Mouse (Mus musculus) mouse trophoblast stem cell (cell line): ENCODE data around the gene Dohh.

ENCODE experiments used
- in situ Hi-C, 2 experiments: fragments of 300-500 bp; cut with MseI, MboI; formaldehyde crosslinking; loops; 2 replicates in 1 of 2; 3 replicates in 1 of 2; pipeline ENCODE4 v1.15.1; 2025

Dohh gene

DNA sequence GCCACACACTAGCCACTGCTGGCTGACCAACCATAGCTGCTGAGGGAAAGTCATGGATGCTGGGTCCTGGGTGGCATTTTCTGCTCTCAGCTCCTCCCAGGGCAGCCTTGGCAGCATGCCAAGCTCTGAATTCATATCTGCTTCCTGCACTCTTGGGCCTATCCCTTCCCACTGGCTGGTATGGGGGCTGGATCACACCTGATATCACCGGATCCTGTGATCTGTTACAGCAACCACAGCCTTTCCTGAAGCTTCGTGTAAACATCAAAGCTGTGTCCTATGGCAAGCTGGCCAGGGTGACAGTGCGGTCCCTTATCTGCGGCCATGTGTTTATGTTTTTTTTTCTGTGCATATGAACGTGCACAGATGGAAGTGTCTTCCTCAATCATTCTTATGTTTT lies 2.2 kb upstream of the Dohh start:
- in situ Hi-C loops: no loop called here

DNA sequence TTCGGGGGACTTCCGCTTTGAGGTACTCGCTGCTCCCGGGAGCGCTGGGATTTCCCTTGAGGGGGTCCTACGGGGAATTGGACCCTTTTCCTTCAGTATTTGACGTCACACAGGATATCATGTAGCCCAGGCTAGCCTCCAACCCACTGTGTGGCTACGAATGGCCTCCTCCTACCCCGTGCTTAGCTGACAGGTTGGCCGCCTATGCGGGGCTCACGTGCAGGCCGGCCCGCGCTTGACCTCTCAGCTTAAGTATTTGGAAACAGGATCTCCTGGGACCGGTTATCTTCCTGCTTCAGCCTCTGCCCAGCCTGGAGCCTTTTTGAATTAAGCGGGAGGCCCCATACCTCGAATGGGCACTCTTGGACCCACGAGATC lies 366 bp downstream of the Dohh start:
- in situ Hi-C loops: no loop called here

DNA sequence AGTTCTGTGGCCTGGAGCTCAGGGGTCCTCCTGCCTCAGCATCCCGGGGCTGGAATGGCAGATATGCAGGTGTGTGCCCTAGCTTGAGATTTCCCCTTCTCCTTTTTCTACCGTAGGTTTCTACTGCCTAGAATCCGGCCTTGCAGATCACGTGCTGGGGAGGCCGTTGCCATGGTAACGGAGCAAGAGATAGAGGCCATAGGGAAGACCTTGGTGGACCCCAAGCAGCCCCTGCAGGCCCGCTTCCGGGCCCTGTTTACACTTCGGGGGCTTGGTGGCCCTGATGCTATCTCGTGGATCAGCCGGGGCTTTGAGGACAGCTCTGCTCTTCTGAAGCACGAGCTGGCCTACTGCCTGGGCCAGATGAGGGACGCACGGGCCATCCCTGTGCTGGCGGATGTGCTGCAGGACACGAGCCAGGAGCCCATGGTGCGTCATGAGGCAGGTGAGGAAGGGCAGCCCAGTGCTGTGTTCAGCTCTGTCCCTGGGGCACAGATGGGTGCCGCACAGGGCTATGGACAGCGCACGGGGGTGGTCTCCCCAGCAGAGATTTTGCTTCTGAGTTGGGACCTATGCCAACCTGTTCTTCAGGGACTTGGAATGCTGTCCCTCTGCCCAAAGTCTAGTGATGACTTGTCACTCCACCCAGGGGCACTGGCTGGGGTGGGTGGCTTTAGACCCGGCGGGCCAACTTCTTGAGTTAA lies 1.5 kb downstream of the Dohh start:
- in situ Hi-C loops: no loop called here

DNA sequence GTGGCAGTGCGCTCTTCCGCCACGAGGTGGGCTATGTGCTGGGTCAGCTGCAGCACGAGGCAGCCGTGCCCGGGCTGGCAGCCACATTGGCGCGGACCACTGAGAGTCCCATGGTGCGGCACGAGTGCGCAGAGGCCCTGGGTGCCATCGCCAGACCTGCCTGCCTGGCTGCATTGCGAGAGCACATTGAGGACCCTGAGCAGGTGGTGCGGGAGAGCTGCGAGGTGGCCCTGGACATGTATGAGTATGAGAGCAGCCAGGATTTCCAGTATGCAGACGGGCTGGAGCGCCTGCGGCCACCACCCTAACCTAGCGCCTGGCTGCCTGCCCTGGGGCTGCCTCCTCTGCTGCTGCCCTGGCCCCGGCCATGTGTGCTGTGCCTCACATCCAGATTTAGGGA lies 3.5 kb downstream of the Dohh start:
- in situ Hi-C loops: no loop called here

DNA sequence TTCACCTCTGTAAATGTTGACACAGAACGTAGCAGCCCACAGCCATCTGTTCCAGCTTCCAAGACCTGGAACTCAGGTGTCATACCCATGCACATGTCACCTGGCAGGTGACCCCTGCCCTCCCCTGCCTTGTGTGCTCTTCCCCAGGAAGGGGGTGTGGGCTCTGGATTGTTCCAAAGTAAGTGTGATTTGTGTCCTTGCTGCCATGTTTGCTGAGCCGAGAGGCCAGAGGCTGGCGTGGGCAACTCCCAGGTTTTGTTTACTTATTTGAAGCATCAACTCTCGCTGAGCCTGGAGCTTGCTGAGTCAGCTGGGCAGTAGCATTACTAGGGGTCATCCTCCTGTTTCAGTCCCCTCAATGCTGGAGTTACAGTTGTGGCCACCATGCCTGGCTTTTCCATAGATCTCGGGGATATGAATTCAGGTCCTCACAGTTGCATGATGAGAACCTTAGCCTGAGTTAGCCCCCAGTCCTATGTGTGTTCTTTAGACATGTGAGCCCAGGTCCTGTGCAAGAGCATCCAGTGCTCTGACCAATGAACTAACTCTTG lies 4.4 kb downstream of the Dohh start, which contains the start of gene Gm48552:
Gene Gm48552 (plus strand): TSS at position 501 of the 551 bp plus-strand sequence.
- in situ Hi-C loops: no loop called here

DNA sequence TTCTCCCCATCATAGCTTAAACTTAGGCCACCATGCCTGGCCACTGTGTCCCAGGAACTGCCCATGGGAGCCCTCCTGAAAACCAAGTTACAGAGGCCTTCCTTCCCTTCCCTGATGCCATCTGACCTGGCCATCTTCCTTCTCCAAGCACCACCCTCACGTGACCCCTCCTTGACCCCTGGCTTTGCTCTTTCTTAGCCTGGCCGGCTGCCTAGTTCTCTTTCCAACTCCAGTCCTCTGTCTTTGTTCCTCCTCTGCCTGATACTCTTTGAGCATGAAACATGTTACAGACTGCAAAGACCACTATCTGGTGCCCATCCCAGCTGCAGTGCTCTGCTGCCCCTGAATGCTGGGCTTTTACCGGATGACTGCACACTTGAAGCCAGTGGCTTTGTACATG lies 5.1 kb downstream of the Dohh start:
- in situ Hi-C loops: no loop called here

DNA sequence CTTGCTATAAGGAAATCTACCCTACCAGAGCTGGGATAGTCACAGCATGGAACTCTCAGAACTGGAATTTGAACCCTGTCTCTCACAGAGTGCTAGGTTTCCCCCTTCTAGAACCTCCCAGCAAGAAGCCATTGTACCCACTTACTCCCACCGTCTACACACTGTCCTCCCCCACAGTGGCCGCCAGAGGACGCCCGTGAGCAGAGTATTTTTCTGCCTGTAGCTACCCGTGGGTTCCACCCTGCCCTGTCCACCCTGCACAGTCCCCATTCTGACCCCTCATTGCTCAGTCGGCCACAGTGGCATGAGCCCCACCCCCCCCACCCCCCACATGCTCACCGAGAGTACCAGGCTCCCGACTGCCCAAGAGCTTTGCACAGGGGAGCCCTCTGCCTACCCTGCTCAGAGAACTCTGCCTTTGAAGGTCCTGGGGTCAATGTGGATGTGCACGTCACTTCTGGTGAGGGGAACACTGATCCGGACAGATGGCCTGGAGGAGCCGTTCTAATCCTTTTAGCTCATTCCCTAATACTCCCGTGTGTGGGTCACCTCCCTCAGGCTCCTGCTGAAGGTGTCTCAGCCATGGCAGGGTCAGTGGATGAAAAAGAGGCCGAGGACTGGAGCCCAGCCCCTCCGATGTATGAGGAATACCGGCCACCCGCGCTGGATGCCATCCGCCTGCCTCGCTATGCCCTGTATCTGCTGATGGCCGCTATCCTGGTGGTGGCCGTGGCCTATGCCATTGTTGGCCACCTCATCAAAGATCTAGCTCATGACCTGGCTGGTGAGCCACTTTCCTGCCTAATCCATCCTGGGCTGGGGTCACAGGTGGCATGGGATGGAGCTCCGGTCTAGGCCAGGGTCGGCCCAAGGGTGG lies 5.8 kb downstream of the Dohh start:
- in situ Hi-C loops: loop anchor here (5.0 kb wide), 1 partner anchor 62 kb away; no protein-coding TSS in a partner anchor

DNA sequence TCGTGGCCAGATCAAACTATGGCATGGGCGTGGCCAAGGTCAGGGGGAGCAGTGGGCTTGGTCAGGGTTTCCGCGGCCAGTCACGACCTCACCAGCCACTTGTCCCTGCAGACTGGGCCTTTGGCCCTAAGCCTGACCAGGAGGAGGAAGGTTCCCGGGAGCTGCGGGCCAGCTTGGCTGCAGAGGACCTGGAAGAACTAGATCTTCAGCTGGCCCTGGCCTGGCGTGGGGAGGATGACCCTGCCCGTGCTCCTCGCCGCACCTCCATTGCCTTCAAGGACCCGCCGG lies 6.4 kb downstream of the Dohh start:
- in situ Hi-C loops: loop anchor here (5.0 kb wide), 1 partner anchor 62 kb away; no protein-coding TSS in a partner anchor

DNA sequence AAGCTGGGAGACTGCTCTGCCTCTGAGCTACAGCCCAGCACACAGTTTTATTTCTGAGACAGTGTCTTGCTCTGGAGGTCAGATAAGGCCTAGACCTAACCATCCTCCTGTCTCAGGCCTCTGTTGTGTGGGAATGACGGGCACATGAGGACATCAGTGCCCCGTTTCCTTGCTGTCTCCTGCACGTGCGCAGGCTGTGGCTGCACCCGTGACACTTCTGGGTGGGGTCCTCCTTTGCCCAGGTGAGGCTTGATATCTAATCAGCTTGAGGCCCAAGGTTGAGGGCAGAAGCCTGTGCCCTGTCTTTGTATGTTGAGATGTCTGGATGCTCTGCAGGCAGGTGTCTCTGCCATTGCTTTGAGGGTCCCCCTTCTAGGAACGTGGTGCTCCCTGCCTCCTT lies 8.0 kb downstream of the Dohh start:
- in situ Hi-C loops: loop anchor here (5.0 kb wide), 1 partner anchor 60 kb away; no protein-coding TSS in a partner anchor

DNA sequence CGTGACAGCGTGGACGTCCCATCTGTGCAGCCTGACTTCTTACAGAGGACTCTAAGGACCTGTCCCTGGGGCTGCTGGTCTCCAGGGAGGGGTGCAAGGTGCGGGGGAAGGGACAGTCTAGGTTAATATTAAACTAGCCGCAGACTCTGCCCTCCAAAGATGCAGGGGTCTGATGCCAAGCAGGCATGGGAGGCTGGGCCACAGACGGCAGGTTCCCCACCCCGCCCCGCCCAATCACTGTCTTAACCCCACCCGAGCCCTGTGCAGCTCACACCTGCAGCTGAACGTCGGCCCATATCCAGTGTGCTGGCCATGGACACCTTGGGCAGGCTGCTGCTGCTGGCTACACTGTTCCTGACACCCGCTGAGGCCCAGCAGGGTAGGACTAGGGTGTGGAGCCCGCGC lies 8.6 kb downstream of the Dohh start, which contains the start of gene Smim24:
Gene Smim24 (plus strand): TSS at position 271 of the 405 bp plus-strand sequence.
- in situ Hi-C loops: loop anchor here (5.0 kb wide), 1 partner anchor 60 kb away; no protein-coding TSS in a partner anchor

DNA sequence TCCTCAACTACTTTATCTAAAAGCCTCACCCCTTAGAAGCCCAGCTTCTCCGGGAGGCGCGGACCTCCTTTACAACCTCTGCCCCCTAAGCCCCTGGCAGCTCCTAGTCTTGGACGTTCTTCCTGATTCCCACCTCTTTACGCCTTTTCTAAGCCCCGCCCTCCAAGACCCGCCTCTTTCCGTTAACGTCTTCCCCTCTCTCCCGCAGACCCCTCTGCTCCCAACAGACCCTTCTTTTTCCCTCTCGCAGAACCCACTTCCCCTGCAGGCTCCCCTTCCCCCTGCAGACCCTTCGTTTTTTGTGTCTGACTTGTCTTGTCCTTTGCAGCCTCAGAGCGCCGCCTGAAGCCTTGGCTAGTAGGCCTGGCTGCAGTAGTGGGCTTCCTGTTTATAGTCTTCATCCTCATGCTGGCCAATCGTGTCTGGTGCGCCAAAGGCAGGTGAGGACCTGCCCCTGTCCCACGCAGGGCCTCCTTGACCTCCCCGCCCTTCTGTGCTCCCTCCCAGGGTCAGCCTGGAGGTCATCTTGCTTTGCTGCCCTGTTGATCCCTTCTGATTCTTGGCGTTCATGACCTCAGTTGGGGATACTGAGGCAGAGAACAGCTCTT lies 9.3 kb downstream of the Dohh start:
- in situ Hi-C loops: loop anchor here (5.0 kb wide), 1 partner anchor 59 kb away; no protein-coding TSS in a partner anchor

DNA sequence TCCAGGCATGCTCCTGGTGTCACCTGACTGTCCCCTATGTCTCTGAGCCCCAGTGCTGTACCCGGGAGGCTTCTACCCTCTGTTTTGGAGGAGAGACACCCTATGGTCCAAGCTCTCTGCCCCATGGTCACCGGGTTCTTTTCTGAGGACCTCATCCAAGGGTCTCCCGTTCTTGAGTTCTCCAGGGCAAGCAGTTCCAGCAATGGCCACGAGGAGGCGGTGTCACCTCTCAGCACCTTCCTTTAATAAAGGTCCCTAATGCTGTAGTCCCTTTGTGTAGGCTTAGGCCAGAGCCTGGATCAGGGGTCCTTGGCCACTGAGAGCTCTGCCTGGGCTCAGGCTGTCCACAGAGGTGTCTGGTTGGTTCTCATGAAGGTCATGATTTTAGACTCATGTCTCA lies 10.9 kb downstream of the Dohh start:
- in situ Hi-C loops: no loop called here

DNA sequence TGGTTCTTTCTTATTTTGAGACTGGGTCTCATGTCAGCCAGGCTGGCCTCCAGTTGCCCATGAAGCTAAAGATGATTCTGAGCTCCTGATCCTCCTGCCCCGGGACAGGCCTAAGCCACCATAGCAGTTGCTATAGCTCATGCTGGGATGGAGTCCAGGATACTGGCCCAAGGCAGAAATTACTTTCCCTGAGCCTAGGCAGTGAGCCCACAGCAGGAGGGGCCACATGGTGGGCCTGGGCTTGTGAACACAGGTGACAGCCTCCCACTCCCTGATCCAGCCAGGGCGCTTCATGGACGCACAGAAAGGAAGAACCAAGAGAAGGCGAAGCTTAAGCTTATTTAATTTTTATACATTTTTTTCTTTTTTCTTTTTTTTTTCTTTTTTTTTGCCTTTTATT lies 11.6 kb downstream of the Dohh start:
- in situ Hi-C loops: no loop called here

DNA sequence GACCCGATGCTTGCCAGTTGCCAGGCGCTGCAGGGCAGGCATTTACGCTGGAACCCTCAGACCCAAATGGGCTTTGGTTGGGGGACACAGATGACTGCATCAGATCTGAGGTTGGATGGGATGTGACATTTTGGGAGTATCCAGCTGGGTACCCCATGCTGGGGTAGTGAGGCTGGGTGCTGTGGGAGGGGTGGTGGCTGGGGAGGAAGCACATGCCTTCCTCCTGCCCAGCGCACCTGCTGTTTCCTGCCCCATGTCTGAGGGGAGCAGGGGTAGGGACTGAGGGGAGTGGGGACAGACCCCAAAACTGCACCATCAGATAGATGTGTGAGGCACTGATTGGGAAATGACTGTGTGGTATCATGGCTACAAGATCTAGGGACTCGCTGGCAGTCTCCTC lies 12.5 kb downstream of the Dohh start:
- in situ Hi-C loops: no loop called here

DNA sequence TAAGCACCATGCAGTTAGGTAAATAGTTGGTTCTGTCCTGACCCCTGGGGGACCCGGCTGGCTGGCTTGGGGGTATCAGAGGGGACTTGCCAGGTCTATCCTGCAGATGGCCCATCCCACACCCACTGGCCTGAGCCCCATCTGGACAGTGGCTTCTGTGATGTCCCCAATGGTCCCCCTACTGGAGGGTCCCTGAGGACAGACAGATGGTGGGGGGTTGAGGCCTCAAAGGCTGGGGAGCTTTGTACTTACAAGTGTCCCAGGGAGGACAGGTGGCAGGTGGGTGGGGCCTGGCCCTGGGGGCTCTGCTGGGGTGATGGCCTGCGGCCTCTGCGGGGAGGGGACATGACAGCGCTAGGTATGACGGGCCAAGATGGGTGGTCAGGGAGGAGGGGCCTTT lies 15.1 kb downstream of the Dohh start:
- in situ Hi-C loops: no loop called here

DNA sequence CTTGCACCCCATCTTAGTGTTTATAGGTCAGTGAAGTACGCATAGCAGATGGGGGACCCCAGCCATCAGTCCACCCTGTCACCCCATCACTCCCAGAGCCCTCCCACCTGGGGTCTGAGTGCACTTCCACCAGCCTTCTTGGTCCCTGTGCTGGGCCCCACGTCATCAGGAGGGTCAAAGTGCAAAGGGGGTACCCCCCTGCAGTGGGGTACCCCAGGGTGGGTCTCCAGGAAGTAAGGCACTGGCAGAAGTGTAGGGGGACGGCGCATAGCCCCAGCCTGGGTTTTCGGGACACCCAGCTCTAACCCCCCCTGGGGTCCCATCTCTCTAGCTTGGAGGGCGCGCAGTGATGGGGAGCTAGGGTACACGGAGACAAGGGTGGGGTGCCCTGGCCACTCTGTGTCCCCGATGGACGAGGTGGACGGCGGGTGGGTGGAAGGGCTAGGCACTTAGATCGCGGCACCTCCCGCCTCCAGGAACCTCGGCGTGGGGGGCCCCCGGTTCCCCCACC lies 15.6 kb downstream of the Dohh start:
- in situ Hi-C loops: no loop called here

DNA sequence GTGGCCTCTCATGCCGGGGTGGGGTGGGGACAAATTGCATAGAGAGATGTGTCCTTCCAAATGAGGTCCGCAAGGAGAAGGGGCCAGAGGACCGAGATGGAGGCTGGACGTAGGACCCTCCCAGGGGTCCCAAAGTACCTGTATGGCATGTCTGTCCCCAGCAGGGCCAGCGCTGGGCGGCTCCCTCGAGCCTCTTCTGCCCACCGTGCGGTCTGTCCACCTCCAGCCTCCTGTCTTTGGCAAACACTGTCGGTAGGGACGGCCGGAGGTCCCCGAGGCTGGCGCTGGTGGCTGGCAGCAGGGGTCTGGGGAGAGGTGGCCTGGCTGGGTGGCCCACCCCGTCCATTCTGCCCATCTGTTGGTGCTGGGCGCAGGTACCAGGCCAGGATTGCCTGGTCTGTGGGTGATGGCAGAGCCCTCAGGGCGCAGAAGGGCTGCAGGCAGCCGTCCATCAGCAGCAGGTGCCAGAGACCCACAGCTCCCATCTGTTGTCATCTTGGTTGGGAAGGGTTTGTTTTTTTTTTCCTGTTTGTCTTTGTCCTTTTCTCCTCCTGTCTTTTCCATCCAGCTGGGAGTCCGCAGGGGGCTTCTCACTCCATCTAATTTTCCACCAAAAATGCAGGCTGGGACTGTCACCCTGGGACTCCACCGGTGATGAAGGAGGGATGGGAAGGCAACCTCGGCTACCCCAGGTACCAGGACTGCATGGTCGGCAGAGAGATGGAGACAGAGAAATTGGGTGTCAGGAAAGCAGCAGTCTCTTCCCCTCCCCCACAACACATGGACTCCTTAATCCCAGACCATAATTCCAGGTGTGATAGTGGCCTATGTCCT lies 16.4 kb downstream of the Dohh start:
- in situ Hi-C loops: no loop called here

DNA sequence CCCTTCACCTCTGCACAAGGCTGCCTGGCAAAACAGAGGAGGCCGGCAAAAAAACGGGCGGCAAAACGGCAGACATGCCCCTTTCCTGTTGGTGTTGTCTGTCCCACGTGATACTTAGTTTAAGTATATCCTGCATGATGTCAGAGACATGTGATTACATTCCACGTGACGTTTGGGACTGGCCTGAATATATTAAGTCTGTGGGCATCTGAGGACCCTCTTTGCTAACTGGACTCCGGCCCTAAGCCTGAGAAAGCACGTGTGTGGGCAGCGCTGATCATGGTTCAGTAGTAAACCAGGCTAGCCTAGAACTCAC lies 16.9 kb downstream of the Dohh start:
- in situ Hi-C loops: no loop called here

DNA sequence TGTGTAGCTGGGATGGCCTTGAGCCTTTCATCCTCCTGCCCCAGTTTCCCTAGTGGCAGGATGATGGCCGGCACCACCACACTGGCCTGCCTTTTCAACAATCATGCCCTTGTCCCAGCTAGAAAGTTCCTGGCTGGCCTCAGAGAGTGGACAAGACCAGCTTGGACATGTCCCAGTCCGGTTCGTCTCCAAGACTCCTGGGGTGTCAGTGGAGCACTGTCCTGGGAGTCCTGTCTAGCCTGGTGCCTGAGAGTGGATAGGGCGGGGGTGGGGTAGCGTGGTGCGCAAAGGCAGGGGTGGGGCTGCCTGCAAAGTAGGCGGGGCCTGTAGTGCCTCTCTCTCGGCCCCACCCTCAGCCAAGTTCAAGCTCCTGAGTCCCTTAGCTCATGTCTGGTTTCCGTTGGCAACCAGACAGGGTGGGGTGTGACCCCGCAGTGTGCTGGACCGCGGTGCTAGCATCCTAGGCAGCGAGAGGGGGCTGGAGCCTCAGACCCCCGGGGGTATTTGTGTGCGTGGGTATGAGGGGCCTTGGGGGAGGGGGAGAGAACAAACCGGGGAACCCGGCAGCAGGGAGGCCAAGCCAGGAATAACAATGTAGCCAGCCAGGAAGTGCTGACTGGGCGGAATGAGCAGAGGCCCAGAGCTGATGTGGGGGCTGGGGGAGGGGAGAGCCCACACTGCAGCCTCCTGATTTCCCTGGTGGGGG lies 17.4 kb downstream of the Dohh start:
- in situ Hi-C loops: no loop called here

DNA sequence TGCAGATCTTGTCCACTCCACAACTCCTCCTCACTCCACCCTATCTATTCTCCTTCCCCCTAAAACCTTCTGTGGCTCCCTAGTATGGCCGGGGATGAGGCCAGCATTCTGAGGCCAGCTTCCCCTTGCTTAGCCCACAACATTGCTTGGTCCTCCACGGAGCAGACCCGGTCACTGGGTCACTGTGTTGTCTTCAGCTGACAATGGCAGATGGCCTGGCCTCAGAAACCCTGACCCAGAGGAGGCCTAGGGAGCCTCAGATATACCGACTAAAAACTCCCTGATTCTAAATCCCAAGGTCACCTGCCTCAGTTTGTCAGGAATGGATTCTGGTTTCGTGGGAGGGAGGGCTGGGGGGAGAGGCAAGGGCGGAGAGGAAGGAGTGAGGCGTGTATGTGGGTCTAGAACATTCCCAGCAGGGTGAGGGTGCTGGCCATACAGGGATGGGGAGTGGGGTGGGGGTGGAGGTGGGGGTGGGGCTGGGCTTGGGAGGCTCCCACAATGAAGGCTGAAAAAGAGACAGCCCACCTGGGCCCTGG lies 18.1 kb downstream of the Dohh start:
- in situ Hi-C loops: no loop called here
